Mouse (Mus musculus): ENCODE measurements at regions not wholly inside any gene's neighbourhood (a gene's known extent, or its start where the extent isn't known, plus 50 kb on each side); places are given as distances from the start of the nearest gene placed in this dataset.

GRCm38 (mm10) chr1:137922769-137923168 is 252.7 kb downstream of the Ptprc start:
- TF ChIP-seq CTCF (IDR thresholded peaks at IDR 0.05; ENCODE audit: extremely low read depth, insufficient read depth, insufficient read length, insufficient replicate concordance), result no peak
- TF ChIP-seq POLR2A (IDR thresholded peaks at IDR 0.05; ENCODE audit: low read depth, low read length), result no peak

Measured in spleen, adult 2 months (tissue).